Mouse (Mus musculus) heart, postnatal 0 days (tissue): Measurements from ENCODE around the gene Fam171b. TPM values are rescaled to one million over a fixed set of nuclear protein-coding genes. Genes with fewer than 3 reads are reported as not detected.

Experiments
- ATAC-seq: fragments of 200-750 bp; cut with Nextera tagmentation; 2 replicates; pipeline ENCODE4 v1.8.0; 2017; ENCODE audit warnings: low read depth, moderate number of reproducible peaks, moderate library complexity; ENCODE audit not compliant: insufficient read depth
- DNase-seq: peaks from one replicate; pipeline ENCODE4 v3.0.0-alpha.2; 2016; ENCODE audit warnings: low spot score
- H3K27ac ChIP-seq: fragments of 300-500 bp; sonication (generic); 2 replicates; pipeline ENCODE4 v1.5.1; 2014; ENCODE audit warnings: low read depth, mild to moderate bottlenecking
- H3K27me3 ChIP-seq: fragments of 300-500 bp; sonication (generic); 2 replicates; pipeline ENCODE4 v1.6.1; 2014; ENCODE audit warnings: low read length, mixed read lengths; ENCODE audit not compliant: control insufficient read depth, insufficient read depth
- H3K36me3 ChIP-seq: fragments of 300-500 bp; sonication (generic); replicated peaks from 2 replicates; pipeline ENCODE4 v1.6.1; 2014; ENCODE audit warnings: low read length, mixed read lengths; ENCODE audit not compliant: control insufficient read depth, insufficient read depth
- H3K4me1 ChIP-seq: fragments of 300-500 bp; sonication (generic); 2 replicates; pipeline ENCODE4 v1.6.1; 2014; ENCODE audit warnings: antibody characterized with exemption; ENCODE audit not compliant: control insufficient read depth, insufficient read depth
- H3K4me2 ChIP-seq: fragments of 300-500 bp; sonication (generic); 2 replicates; pipeline ENCODE4 v1.6.1; 2014; ENCODE audit warnings: low read depth, mild to moderate bottlenecking, low read length, moderate library complexity
- H3K4me3 ChIP-seq: fragments of 300-500 bp; sonication (generic); 2 replicates; pipeline ENCODE4 v1.5.1; 2014; ENCODE audit warnings: low read depth, low read length
- H3K9ac ChIP-seq: fragments of 300-500 bp; sonication (generic); replicated peaks from 2 replicates; pipeline ENCODE4 v1.6.1; 2014; ENCODE audit warnings: low read depth, low read length, mixed read lengths
- H3K9me3 ChIP-seq: fragments of 300-500 bp; sonication (generic); replicated peaks from 2 replicates; pipeline ENCODE4 v1.6.1; 2016; ENCODE audit warnings: low read length; ENCODE audit not compliant: control insufficient read depth
- CTCF ChIP-seq: IDR thresholded peaks from 2 replicates; pipeline ENCODE4 v1.5.1; 2016; ENCODE audit warnings: antibody characterized with exemption, control low read depth, low read depth
- EP300 ChIP-seq: IDR thresholded peaks from 2 replicates; pipeline ENCODE4 v1.6.1; 2016; ENCODE audit warnings: antibody characterized with exemption, low read depth
- WGBS: fragments of 180-500 bp; shearing (Covaris S2); extraction: QIAGEN DNeasy Blood & Tissue Kit; methylation state at CpG from one replicate; pipeline ENCODE4 v1.1.7; 2014; 5-methylcytosine and 5-hydroxymethylcytosine counted together
- polyA plus RNA-seq: library from polyadenylated mRNA; unstranded; fragments of >200 nt; fragmentation: Nextera tagmentation; extraction: Ambion mirVana; gene quantifications from 2 replicates; pipeline ENCODE4 v1.2.1, GENCODE M21; 2015
- total RNA-seq: library from RNA; depleted of rRNA; stranded (reverse); fragments of >200 nt; gene quantifications from 2 replicates; pipeline ENCODE4 v1.2.3, GENCODE M21; 2014; ENCODE audit warnings: low replicate concordance

Fam171b gene
- total and polyA plus RNA-seq, 2 experiments from 2014 or later: 0.19 to 0.55 TPM

DNA sequence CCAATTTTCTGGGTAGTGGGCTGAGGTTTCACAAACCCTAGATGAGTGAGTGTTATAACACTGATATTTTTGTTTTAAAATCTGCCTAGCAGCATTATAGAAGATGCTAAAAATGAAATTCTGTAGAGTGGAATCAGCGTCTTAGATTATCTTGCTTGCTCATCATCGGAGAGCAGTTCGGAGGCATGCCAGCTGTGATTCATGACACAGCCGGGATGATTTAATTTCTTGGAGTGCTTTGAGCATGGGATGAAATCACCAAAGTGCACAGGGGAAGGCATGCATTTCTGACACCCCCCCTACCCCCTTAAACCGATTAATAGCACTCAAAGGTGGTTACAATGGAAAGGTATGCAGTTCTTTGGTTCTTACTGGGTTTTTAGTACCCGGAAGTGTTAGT, 1.6 kb downstream of the Fam171b start:
- H3K9ac ChIP-seq: no peak overlapping the region
- DNase-seq (no peak), ATAC-seq (no peak)
- H3K4me3 ChIP-seq: no peak overlapping the region
- peaks cover 5% of the 10 kb centered on the region; the same call in 1 of the 2 replicates for H3K4me1 ChIP-seq
- H3K9me3 ChIP-seq: no peaks in the 10 kb centered on the region
- no peak overlapping the region for H3K4me2 ChIP-seq
- TF ChIP-seq EP300: no peak
- TF ChIP-seq CTCF: no peak
- H3K27me3 ChIP-seq: peaks cover 24% of the 10 kb centered on the region
- 53% methylated on average over 6 of the region's 6 CpGs for WGBS
- no peak overlapping the region for H3K27ac ChIP-seq
- H3K36me3 ChIP-seq: no peaks in the 10 kb centered on the region

DNA sequence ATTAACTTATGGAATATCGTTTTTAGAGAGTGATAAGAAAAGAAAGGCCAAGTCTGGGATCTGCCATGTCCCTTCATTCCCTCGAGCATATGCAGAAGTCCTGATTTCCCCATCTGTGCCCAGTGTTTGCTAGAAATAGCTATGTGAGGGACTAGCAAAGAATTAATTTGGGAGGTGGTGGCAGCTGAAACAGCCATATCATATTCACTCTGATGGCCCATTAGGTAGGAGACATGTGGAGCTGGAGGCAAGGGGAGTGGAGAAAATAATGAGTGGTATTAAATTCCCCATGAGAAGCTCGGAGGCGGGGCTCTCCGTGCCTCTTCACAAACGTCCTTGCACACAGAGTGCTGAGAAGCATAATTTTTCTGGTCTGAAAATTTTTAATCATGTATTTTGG, 3.7 kb downstream of the Fam171b start:
- Histone ChIP-seq H3K4me1 (peaks cover 5% of the 10 kb centered on the region; the same call in 1 of the 2 replicates), H3K9me3 (no peaks in the 10 kb centered on the region), H3K36me3 (no peaks in the 10 kb centered on the region), H3K4me3 (no peak overlapping the region), H3K27ac (no peak overlapping the region), H3K4me2 (no peak overlapping the region), H3K9ac (no peak overlapping the region), H3K27me3 (peaks cover 24% of the 10 kb centered on the region)
- ATAC-seq (no peak), DNase-seq (no peak)
- TF ChIP-seq CTCF (no peak), EP300 (no peak)
- WGBS: 72% methylated on average over 6 of the region's 6 CpGs

DNA sequence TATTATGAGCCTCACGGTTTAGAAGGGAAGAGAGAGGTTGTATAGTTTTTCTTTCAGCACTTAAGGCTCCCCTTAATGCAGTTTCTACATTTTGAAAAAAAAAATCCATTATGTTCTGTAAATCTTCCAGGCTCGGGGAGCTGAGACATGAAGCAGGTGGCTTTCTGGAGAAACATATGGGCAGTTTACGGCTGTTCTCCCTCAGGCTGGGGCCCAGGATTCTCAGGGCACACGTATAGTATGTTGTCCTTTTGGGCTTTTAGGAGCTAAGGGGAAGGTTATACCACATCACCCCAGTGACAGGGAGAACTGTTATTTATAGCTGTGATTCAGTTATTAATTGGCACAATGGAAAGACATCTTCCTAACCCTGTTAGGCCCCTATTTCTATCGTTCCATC, 12.7 kb downstream of the Fam171b start:
- Histone ChIP-seq H3K27ac (no peak overlapping the region), H3K27me3 (no peaks in the 10 kb centered on the region), H3K4me3 (no peak overlapping the region), H3K9ac (no peak overlapping the region), H3K4me2 (no peak overlapping the region), H3K36me3 (no peaks in the 10 kb centered on the region), H3K9me3 (no peaks in the 10 kb centered on the region), H3K4me1 (no peaks in the 10 kb centered on the region)
- ATAC-seq (no peak), DNase-seq (no peak)
- no peak for TF ChIP-seq CTCF
- 64% methylated on average over 5 of the region's 5 CpGs for WGBS

DNA sequence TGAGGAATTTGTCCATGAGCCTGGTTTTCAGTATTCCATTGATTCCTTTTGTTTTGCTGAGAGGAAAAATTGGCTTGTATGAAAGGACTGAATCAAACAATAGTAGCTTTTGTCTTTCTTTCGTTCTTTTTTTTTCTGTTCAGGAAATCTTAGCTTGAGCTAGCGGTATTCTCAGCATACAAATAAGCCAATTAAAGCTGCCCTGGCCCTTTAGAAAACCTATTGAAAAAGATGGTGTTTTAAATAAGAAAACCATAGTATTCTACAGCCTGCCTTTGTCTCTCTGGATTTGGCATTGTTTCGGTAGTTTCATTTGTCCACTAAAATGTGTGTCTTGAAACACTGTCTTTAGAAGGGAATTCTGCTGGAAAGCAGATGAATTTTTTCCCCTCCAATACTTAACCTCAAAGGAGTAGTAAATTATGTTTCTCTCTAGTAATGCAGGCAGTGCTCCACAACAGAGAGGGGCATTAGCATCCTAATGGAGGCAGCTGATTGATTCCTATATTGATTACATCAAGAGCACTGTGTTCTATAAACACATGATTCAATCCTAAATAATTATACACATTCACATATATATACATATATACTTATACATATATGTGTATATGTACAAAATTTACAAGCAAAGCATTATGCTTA, 16.6 kb downstream of the Fam171b start:
- no peaks in the 10 kb centered on the region for H3K27me3 ChIP-seq
- H3K4me2 ChIP-seq: no peak overlapping the region
- DNase-seq: no peak
- H3K9ac ChIP-seq: no peak overlapping the region
- no peaks in the 10 kb centered on the region for H3K9me3 ChIP-seq
- H3K4me1 ChIP-seq: no peaks in the 10 kb centered on the region
- ATAC-seq: no peak
- H3K27ac ChIP-seq: no peak overlapping the region
- H3K4me3 ChIP-seq: no peak overlapping the region
- TF ChIP-seq CTCF (no peak), EP300 (no peak)
- WGBS: 66% methylated on average over 3 of the region's 3 CpGs
- H3K36me3 ChIP-seq: no peaks in the 10 kb centered on the region

DNA sequence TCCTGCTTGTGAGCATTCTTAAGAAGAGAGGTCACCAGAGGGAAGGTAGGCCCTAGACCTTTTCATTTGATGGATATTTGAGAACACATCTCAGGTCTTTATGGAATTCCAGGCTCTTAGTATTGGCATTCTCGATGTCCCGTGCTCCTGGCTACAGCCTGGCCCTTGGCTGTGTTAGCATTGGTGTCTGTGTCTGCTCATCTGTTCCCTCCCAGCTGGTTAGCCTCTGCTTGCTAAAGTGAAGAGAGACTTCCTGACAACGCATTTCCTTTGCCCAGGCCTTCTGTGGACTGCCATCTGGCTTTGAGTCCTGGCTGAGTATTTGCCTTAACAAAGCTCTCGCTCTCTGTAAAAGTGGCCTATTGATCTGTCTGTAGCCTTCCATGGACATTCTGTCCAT, 20.5 kb downstream of the Fam171b start:
- Histone ChIP-seq H3K27me3 (no peaks in the 10 kb centered on the region), H3K27ac (no peak overlapping the region), H3K4me1 (no peaks in the 10 kb centered on the region), H3K36me3 (no peaks in the 10 kb centered on the region), H3K9ac (no peak overlapping the region), H3K9me3 (no peaks in the 10 kb centered on the region), H3K4me2 (no peak overlapping the region), H3K4me3 (no peak overlapping the region)
- ATAC-seq (no peak), DNase-seq (no peak)
- 73% methylated on average over 4 of the region's 4 CpGs for WGBS
- TF ChIP-seq CTCF (no peak), EP300 (no peak)
